Mouse (Mus musculus) B cell, adult 2 months (primary cell): Measurements from ENCODE around the gene Slc35f6.

ENCODE experiments used
- DNase-seq, 2 experiments: peaks; one replicate each; pipeline ENCODE4 v3.0.0; 2022

Slc35f6 gene

GRCm38 (mm10) chr5:30647815-30648560 is at the start of gene Slc35f6:
TSS of gene Slc35f6 (plus strand) at chr5:30647933.
- DNase-seq, result peak; percentile 94 to 96

DNA sequence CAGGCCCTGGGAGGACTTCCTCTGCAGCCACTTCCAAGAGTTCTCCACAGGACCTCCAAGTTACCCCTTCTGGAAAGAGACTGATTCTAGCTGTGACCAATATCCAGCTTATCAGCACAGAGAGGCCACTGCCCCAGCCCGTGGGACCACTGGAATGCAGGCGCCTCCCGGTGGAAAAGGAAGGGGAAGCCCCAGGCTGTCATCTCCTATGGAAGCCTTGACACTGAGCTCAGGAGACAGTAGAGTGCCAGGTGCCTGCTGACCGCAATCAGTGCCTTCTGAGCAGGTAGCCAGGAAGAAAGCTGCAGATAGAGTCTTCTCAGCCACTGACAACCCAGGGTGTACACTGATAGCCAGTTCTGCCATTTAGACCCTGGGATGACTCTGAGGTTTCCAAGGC is 46.3 kb upstream of the Slc35f6 start:
- no peak for DNase-seq

- no peak for DNase-seq
Observed at GRCm38 (mm10) chr5:30603255-30603654, 44.5 kb upstream of the Slc35f6 start.

DNA sequence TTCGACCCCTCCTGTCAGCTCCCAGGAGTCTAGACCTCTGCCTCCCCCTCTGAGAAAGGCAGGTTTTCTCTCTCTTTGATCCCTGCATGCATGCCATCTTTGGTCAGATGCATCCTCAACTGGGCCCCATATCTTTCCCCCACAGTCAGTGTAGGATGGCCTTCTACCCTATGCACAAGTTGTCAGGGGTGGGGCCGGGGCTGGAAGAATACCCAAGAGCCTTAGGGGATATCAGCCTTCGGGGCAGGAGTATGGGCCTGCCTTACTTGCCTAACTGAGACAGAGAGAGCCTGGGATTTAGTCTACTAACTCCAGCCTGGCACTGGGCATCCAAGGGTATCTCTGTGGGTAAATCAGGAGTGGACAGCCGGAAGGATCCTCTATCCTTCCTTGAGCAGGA is 43.8 kb upstream of the Slc35f6 start:
- no peak for DNase-seq

DNA sequence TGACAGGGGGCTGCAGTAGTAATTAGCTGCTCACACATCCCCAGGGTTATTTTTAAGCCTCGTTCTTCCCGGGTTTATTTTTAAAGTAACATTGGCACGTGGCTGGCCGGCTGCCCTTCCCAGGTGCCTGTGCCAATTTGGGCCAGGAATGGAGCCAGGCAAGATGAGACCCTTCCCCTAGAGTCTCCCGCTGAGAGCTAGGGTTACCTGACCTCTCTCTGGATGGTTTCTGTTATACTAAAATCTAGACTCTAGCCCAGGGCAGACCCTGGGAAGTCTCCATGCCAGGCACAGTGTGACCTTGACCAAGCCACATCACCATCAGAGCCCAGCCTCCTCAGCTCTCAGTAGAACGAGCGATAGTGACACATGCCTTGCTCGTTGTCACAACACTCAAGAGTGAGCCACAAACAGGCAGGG is 43.0 kb upstream of the Slc35f6 start:
- no peak for DNase-seq

DNA sequence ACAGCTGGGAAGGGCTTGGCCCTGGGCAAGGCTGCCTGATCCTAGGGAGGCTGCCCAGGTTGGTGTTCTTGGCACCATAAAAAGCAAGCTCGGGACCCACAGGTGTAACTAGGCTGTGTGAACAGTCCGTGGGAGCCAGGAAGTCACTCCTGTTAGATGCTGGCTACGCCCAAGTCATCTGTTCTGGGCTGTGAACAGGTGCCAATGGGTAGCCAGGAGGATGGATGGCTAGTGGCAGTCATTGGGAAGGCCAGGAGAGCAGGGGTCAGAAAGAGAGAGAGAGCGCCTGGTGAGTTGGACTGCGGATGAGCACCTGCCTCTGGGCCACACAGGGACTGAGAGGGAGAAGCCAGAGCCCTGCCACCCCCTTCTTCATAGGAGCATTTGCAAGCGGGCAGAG is 42.1 kb upstream of the Slc35f6 start:
- DNase-seq, result no peak

DNA sequence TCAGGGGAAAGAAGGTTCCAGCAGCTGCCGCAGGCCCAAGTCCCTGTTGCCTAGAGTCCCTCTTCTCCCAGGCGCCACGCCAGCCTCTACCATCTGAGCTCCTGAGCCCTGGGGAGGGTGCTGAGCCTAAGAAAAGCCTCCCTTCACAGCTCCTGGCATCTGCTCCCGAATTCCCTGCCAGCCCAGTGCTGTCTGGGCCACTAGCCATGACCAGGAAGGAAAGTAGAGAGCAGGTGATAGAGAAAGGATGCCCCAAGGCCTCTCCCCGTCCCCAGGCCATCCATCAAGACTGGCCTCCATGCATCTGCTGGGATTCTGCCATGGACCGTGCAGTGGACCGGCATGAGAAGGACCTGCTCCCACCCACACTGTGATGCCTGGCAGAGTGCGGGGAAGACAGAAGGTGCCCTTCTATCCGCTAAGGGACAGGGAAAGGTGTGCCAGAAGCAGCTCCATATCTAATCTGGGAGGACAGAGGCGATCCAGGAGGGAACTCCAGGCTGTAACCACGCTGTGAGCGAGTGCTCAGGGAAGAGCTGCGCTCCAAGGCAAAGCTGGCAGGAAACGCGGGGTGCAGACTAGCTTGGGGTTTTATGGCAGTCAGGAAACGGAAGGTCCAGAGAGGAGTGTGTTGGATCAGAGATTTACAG is 41.2 kb upstream of the Slc35f6 start:
- DNase-seq, result no peak

DNA sequence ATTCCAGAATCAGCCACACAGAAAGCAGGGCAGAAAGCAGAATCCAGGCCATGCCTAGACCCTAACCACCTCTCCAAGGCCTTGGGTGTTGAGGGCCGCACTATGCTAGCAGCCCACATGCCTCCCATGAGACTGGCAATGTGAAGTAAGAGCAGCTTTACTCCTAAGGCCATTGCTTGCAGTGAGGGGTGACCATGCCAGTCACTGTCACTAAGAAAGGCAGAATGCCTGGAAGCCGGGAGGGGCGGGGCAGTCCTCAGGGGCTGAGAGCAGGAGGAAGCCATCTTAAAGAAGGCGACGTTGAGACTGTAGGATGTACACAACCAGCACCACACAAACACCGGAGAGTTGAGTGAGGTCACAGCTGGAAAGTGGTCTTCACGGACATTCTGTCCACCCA is 38.6 kb upstream of the Slc35f6 start:
- DNase-seq, result no peak

- no peak for DNase-seq
Observed at GRCm38 (mm10) chr5:30609918-30610645, 37.7 kb upstream of the Slc35f6 start.

GRCm38 (mm10) chr5:30611091-30611490 is 36.6 kb upstream of the Slc35f6 start:
- no peak for DNase-seq

DNA sequence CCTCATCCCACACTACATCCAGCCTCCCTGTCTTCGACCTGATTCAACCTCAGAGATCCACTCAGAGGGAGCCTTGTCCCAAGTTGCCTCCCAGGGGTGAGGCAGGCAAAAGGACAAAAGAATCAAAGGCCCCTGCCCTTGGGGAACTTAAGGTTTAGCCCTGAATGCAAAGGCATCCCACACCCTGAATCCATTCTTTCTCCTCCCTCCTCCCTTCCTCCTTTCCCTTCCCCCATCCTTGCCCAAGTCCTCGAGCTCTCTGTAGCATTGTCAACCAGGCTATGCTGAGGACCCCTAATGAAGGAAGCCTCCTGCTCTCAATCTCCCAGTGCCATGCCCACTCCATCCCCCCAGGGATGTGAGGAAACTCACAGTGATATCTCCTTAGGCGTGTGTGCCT is 36.0 kb upstream of the Slc35f6 start:
- DNase-seq, result no peak

GRCm38 (mm10) chr5:30612575-30612974 is 35.2 kb upstream of the Slc35f6 start:
- no peak for DNase-seq

GRCm38 (mm10) chr5:30613242-30613641 is 34.5 kb upstream of the Slc35f6 start:
- no peak for DNase-seq

DNA sequence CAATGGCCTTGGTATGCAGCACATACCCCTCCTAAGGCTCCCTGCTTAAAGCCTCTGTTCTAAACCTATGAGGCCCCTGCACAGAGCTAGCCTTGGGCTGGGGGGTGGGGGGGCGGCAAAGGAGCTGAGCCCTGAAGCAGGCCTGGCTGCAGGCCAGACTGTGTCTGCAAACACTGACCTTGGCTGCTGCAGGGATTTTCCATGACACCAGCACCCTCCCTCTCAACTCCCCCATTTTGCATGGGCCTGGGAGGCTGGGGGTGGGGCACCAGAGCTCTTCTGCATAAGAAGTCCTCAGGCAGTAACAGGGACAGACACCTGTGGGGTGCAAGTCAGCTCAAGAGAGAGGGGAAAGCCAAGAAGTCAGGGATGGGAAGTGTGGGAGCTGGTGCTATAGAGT is 33.5 kb upstream of the Slc35f6 start:
- DNase-seq, result no peak

GRCm38 (mm10) chr5:30615416-30615815 is 32.3 kb upstream of the Slc35f6 start:
- no peak for DNase-seq

GRCm38 (mm10) chr5:30615819-30616218 is 31.9 kb upstream of the Slc35f6 start:
- DNase-seq, result no peak

- DNase-seq, result no peak
Observed at GRCm38 (mm10) chr5:30616644-30617043, 31.1 kb upstream of the Slc35f6 start.

DNA sequence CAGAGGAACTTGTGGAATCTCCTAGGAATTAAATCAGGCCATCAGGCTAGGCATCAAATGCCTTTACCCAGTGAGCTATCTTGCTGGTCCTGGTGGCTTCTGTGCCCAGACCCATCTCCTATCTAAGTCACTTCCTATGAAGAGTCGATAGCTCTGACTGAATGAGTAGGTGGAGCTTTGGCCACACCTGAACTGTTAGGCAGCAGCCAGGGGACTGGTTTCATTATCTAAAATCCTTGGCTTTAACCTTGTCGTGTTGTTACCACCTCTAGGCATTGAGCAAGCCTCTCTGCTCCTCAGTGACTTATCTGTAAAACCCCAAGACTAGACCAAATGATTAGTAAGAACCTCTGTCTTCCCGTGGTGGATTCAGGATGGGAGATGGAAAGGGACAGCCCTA is 30.4 kb upstream of the Slc35f6 start:
- no peak for DNase-seq

DNA sequence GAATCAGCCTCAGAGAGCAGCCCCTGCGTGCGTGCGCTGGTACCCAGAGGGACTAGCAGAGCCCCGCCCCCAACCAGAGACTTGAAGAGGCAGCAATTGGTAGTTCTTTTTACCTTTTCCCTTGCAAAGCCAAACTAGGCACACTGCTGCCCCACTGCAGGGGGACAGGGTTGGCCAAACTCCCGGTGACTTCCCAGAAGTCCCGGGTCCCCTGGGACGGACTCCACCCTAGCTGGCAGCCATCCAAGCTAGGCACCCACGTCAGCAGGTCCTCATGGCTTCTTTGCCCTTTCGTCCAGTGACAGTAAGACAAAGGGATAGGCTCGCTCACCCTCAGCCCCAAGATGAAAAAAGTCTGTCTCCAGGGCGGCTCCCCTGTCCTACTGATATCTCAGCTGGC is 29.9 kb upstream of the Slc35f6 start:
- DNase-seq, result no peak

DNA sequence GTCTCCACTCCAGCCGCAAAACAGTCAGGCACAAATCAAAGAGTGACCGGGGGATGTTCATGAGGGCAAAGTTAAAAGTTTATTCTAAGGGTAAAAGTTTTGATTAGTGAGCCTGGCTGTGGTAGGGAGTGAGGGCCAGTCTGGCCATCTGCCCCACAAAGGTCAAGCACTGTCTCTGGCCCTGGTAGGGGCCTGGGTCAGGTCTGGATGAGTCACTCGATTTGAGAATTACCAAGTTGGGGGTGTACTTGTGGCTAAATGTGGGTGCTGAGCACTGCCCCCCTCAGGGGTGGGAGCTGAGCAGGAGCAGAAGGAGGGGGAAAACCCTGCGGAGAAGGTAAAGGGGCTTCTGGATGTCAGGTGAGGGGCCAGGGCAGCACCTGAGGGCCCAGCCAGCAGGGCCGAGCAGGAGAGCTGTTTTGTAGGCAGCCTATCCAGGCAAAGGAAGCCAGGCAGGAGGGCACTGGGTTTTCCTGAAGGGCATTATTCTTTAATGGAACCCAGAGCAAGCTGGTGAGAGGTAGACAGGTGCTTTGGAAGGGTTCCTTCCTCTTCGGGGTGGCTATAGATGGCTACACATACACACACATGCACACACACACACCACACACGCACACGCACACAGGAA is 29.2 kb upstream of the Slc35f6 start:
- no peak for DNase-seq

DNA sequence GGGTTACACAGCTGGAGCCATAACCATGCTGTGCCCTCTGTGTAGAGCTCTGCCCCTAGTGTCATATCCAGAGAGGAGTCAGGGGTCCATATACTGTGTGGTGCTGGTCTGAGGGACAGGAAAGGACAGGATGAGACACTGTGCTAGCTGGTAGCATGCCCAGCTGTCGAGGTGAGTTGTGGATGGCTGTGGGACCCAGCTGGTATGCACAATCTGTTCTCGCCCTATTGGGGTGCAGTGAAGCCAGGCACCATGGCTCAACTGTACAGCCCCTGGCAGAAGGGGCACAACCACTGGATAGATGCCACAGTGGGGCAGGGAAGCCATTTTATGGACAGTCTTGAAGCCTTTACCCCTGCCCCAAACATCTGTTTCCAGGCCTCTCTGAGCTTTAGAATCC is 28.5 kb upstream of the Slc35f6 start:
- no peak for DNase-seq

DNA sequence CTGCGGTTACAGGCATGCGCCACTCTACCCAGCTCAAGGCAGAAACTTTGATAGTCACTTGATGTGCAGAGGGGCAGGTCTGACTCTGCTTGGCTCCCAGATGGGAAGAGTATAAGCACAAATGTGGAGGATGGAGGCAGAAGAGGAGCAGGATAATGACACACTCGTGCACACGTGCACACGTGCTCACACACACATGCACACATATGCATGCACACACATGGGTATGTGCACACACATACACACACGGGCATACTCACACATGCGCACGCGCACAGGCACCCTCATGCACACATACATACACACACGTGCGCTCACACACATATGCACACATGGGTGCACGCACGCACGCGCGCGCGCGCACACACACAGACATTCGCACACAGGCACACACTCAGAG is 27.2 kb upstream of the Slc35f6 start:
- DNase-seq, result no peak

DNA sequence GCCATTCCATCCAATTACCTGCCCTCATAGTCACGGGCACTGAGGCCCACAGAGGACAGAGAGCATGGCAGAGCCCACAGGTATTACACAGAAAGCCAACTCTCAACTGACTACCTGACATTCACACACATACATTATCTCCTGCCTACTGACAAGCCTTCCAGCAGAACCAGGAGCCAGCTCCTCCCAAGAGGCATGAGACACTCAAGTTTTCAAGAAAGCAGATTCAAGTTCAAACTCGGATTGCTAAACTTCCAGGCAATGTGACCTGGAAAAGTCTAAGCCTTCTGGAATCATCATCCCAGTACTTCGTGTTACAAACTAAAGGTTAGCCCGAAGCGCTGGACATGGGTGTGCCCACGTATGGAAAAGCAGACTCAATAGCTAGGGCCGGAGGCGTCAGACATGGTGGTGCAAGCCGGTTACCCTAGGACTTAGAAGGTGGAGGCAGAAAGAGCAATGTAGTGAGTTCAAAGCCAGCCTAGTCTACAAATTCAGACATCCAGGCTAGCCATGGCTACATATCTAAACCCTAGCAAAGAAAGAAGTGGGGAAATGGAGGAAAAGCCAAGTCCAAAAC is 26.4 kb upstream of the Slc35f6 start:
- no peak for DNase-seq
